Mouse (Mus musculus) intestine, embryonic 16.5 days (tissue): ENCODE measurements around the gene Slc12a8. TPM values are rescaled to one million over a fixed set of nuclear protein-coding genes. Genes with fewer than 3 reads are reported as not detected.

ENCODE experiments used
- ATAC-seq: fragments of 200-750 bp; cut with Nextera tagmentation; 2 replicates; pipeline ENCODE4 v1.8.0; 2017; ENCODE audit warnings: moderate TSS enrichment, moderate library complexity
- H3K27ac ChIP-seq: fragments of 300-500 bp; sonication (generic); 2 replicates; pipeline ENCODE4 v1.5.1; 2014; ENCODE audit warnings: mild to moderate bottlenecking, low read length
- H3K27me3 ChIP-seq: fragments of 300-500 bp; sonication (generic); replicated peaks from 2 replicates; pipeline ENCODE4 v1.6.1; 2014; ENCODE audit warnings: low read length, control low read depth, mixed read lengths; ENCODE audit not compliant: control insufficient read depth, insufficient read depth
- H3K36me3 ChIP-seq: fragments of 300-500 bp; sonication (generic); 2 replicates; pipeline ENCODE4 v1.6.1; 2014; ENCODE audit warnings: low read length, control low read depth; ENCODE audit not compliant: control insufficient read depth, insufficient read depth
- H3K4me1 ChIP-seq: fragments of 300-500 bp; sonication (generic); 2 replicates; pipeline ENCODE4 v1.6.1; 2014; ENCODE audit warnings: low read length, control low read depth, mixed read lengths; ENCODE audit not compliant: control insufficient read depth, insufficient read depth
- H3K4me2 ChIP-seq: fragments of 300-500 bp; sonication (generic); 2 replicates; pipeline ENCODE4 v1.6.1; 2014; ENCODE audit warnings: low read depth, low read length, control low read depth
- H3K4me3 ChIP-seq: fragments of 300-500 bp; sonication (generic); 2 replicates; pipeline ENCODE4 v1.5.1; 2014; ENCODE audit warnings: mild to moderate bottlenecking, low read length
- H3K9ac ChIP-seq: fragments of 300-500 bp; sonication (generic); 2 replicates; pipeline ENCODE4 v1.6.1; 2014; ENCODE audit warnings: low read depth, low read length
- H3K9me3 ChIP-seq: fragments of 300-500 bp; sonication (generic); 2 replicates; pipeline ENCODE4 v1.6.1; 2016; ENCODE audit warnings: low read length, control low read depth; ENCODE audit not compliant: control insufficient read depth
- WGBS: fragments of 180-500 bp; shearing (Covaris S2); extraction: QIAGEN DNeasy Blood & Tissue Kit; methylation state at CpG from one replicate; pipeline ENCODE4 v1.1.7; 2014; 5-methylcytosine and 5-hydroxymethylcytosine counted together
- polyA plus RNA-seq: library from polyadenylated mRNA; unstranded; fragments of >200 nt; fragmentation: Nextera tagmentation; extraction: Ambion mirVana; gene quantifications from 2 replicates; pipeline ENCODE4 v1.2.1, GENCODE M21; 2015

Gene Slc12a8
- polyA plus RNA-seq, 1 experiment from 2014 or later = 10.3 TPM

DNA sequence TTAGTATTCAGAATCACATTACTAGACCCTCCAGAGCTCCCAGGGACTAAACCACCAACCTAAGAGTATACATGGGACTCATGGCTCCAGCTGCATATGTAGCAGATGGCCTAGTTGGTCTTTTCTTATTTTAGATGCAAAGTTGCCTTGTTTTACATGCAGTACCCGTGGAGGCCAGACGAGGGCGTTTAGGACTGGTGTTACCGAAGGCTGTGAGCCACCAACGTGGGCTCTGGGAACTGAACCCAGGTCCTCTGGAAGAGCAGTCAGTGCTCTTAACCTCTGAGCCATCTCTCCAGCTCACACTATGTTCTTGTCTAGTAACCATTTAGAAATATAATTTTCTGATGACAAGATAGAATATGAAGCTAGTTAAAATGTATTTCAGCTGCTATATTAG is 83.1 kb downstream of the Slc12a8 start:
- Histone ChIP-seq H3K27ac (no peak overlapping the region), H3K4me2 (no peak overlapping the region), H3K4me1 (peaks cover 8% of the 10 kb centered on the region; the same call in 1 of the 2 replicates), H3K9ac (no peak overlapping the region), H3K36me3 (no peaks in the 10 kb centered on the region), H3K4me3 (no peak overlapping the region), H3K27me3 (no peaks in the 10 kb centered on the region), H3K9me3 (no peaks in the 10 kb centered on the region)
- no peak for ATAC-seq
- WGBS = 24% methylated on average over 5 of the region's 5 CpGs

DNA sequence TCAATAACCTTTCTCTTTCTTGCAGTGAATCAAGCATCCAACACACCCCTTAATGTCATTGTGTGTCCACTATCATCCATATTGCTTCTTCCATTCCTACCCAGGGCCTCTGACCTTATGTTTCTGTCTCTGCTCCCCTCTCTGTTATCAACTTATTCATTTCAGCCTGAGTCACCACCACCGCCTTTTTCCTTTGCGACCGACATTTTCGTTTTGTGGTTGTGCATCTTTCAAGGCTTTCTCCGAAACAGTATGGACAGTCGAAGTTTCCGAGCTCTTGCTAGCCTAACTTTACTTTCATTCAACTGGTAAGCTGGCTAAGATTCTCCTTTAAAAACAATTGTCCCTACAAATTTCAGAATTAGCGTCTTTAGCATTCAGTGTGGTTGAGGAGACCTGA is 84.2 kb downstream of the Slc12a8 start:
- H3K4me1 ChIP-seq = 0 out of 2 replicates have a peak, but pooled peaks cover under 1% of the 10 kb centered on the region
- H3K27ac ChIP-seq = no peak overlapping the region
- H3K9me3 ChIP-seq = no peaks in the 10 kb centered on the region
- WGBS = 91% methylated on average over 8 of the region's 8 CpGs
- no peak for ATAC-seq
- no peak overlapping the region for H3K9ac ChIP-seq
- no peak overlapping the region for H3K4me3 ChIP-seq
- no peaks in the 10 kb centered on the region for H3K27me3 ChIP-seq
- no peaks in the 10 kb centered on the region for H3K36me3 ChIP-seq
- H3K4me2 ChIP-seq = no peak overlapping the region

DNA sequence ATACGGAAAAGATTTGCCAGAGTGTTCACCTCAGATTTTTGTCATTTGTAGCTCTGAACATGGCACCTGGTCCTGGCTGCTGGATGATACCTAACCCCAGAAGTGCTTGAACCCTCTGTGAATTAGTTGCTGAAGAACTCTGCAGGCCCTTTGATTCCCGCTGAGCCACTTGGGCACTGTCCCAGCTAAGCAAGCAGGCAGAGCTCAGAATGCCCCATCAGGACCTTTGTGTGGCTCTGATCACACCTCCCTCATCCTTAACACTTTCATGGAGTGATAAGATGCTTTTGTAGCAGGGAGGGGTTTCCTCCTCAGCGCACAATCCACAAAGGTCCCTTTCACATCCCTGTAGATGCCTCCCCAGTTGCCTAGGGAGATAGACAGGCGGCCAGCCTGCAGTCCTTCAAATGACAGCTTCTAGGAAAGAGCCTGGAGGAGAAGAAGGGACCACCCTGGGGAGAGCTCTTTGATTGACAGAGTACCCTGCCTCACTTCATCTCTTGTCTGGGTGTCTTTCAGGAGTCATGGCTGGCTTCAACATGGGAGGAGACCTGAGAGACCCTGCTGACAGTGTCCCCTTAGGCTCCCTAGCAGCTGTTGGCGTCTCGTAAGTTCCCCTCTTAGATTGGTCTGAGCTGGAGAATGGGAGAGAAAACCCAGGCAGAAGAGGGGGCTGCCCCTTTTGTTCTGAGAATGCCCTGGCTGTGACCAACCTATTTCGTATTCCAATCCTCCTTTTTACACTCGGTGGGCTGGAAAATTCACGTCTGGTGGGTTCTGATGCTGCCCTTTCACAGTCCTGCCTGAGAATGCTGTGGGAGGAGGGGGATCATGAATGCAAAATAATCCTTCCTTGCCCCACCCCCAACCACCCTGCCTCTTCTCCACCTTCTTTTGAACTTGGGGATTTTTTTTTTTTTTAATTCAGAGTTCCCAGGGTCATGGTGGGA is 88.8 kb downstream of the Slc12a8 start:
- Histone ChIP-seq H3K9me3 (no peaks in the 10 kb centered on the region), H3K4me1 (no peaks in the 10 kb centered on the region; the same call in 1 of the 2 replicates), H3K4me2 (no peak overlapping the region), H3K27ac (no peak overlapping the region), H3K4me3 (no peak overlapping the region), H3K27me3 (no peaks in the 10 kb centered on the region), H3K36me3 (no peaks in the 10 kb centered on the region), H3K9ac (no peak overlapping the region)
- no peak for ATAC-seq
- 47% methylated on average over 9 of the region's 9 CpGs for WGBS

DNA sequence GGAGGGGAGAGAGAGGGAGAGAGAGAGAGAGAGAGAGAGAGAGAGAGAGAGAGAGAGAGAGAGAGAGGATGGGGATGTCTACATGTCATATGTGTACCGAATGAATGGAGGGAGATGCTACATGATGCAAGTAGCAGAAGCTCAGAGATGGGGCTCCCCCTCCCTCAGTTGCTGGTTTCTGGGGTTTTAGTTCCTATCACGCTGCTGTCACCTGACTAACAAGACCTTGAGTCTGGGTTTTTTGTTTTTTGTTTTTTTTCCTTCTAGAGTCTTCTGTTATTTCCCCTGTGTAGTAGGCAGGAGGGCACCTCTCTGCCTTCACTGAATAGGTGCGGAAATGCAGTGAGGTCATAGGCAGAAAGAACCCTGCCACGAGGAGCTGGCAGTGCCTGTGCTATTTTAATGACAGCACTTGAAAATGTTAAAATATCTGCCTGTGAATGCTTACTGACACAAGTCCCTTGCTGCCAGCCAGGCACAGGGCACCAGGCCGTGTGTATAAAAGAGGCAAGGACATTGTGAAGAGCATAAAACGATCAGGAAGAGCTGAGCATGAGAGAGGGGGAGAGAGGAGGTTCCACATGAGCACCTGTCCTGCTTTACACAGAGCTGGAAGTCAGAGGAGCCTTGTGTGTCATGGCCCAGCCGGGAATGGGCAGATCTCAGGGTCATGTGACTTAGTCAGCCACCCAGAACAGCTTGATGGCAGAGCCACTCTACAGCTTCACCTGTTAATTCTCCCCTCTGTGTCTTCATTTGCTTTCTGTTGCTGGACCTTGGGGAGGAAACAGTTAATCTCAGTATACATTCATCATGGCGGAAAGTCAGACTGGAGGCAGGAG is 89.8 kb downstream of the Slc12a8 start:
- Histone ChIP-seq H3K9me3 (no peaks in the 10 kb centered on the region), H3K27ac (no peak overlapping the region), H3K4me2 (no peak overlapping the region), H3K4me1 (peaks cover 8% of the 10 kb centered on the region), H3K36me3 (no peaks in the 10 kb centered on the region), H3K27me3 (no peaks in the 10 kb centered on the region), H3K9ac (no peak overlapping the region), H3K4me3 (no peak overlapping the region)
- 56% methylated on average over 8 of the region's 8 CpGs for whole genome bisulfite sequencing
- ATAC-seq = no peak

DNA sequence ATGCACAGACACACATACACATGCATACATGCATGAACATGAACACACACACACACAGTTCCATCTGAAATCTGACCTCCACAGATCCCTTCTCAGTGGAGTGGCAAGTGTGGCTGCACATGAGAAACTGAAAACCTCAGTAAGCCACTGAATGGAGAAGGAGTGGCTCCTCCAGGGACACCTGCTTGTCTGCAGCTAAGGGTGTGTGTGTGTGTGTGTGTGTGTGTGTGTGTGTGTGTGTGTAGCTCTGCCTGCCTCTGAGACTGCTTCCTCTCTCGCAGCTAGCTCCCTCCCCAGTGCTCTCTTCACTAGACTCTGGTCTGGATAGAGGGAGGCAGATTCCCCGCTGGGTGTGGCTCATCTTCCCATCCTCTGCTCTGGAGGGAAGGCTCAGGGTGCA is 92.4 kb downstream of the Slc12a8 start:
- no peaks in the 10 kb centered on the region for H3K9me3 ChIP-seq
- peaks cover 8% of the 10 kb centered on the region for H3K4me1 ChIP-seq
- H3K4me3 ChIP-seq = no peak overlapping the region
- H3K27ac ChIP-seq = no peak overlapping the region
- 71% methylated on average over 2 of the region's 2 CpGs for WGBS
- H3K27me3 ChIP-seq = no peaks in the 10 kb centered on the region
- H3K4me2 ChIP-seq = no peak overlapping the region
- H3K9ac ChIP-seq = no peak overlapping the region
- ATAC-seq = no peak
- no peaks in the 10 kb centered on the region for H3K36me3 ChIP-seq

DNA sequence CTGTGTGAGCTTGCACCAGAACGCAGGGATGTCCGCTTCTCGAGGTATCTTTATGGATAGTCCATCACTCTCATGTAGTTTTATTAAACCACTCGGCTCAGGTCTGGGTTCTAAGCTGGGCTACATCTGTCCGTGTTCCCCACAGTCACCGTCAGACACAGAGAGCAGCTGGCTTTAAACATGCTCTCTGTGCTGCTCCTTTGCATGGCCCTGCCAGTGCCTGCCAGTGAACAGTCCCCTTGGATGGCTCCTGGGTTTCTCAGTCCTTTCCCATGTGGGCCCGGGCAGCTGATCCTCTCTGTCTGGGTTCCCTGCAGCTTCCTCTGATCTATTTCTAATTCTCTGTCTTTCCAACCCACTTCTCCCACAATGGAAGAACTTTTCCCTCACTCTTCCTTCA is 93.3 kb downstream of the Slc12a8 start:
- H3K36me3 ChIP-seq = no peaks in the 10 kb centered on the region

DNA sequence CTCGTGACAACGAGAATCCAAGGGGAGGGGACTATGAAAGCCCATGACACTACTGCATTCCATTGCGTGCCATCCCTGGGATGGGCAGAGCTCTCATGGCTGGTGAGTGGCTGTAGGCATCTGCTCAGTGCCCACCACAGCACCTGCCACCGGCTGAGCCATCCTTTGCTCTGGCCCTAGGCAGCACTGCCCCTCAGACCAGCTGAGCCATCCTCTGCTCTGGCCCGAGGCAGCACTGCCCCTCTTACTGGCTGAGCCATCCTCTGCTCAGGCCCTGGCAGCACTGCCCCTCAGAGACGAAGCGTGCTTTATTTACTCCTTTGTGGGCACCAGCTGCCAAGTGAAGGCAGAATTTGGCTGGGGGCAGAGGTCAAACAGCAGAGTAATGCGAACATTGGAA is 94.2 kb downstream of the Slc12a8 start:
- no peaks in the 10 kb centered on the region for H3K9me3 ChIP-seq
- no peak overlapping the region for H3K4me2 ChIP-seq
- 70% methylated on average over 8 of the region's 8 CpGs for WGBS
- no peak overlapping the region for H3K4me3 ChIP-seq
- no peak for ATAC-seq
- 0 out of 2 replicates have a peak overlapping the region, but pooled peaks have one; percentile 5 for H3K9ac ChIP-seq
- no peaks in the 10 kb centered on the region for H3K36me3 ChIP-seq
- H3K27me3 ChIP-seq = no peaks in the 10 kb centered on the region
- H3K27ac ChIP-seq = no peak overlapping the region
- H3K4me1 ChIP-seq = peaks cover 8% of the 10 kb centered on the region

More for the DNA sequence above, 93.3 kb downstream of the Slc12a8 start:
- Histone ChIP-seq H3K27me3 (no peaks in the 10 kb centered on the region), H3K27ac (no peak overlapping the region), H3K9me3 (no peaks in the 10 kb centered on the region), H3K9ac (no peak overlapping the region), H3K4me1 (peaks cover 8% of the 10 kb centered on the region), H3K4me2 (no peak overlapping the region), H3K4me3 (no peak overlapping the region)
- 85% methylated on average over 7 of the region's 7 CpGs for WGBS
- no peak for ATAC-seq

DNA sequence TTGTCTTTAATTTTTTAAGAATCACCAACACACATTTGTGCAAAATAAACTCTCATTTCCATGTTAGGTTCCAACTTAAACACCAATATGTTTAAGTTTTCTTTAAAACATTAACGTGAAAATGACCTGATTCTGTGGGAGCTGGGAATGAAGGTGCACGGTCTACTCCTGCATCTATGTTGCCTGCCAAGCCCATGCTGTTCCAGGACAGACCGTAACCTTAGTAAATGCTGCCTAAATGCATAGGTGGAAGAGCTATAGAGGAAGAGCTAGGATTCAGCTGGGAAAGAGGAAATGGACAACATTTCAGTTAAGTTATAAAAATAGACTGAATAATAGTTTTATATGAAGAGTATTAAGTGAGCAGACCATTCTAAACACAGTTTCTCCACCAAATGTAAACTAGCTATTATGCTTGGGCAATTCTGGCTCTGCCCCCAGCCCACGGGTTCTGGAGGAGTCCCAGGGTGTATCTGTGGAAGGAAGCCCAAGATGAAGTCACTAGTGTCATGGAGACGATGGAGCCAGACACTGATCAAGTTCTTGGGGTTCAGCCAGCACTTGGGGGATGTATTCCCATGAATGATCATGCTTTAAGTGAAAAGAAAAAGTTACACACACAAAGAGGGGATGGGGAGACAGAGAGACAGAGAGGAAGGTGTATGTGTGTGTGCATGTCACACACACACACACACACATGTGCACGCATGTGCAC is 95.1 kb downstream of the Slc12a8 start:
- no peak overlapping the region for H3K4me2 ChIP-seq
- H3K4me3 ChIP-seq = no peak overlapping the region
- 69% methylated on average over 6 of the region's 6 CpGs for WGBS
- ATAC-seq = no peak
- H3K27me3 ChIP-seq = no peaks in the 10 kb centered on the region
- H3K9ac ChIP-seq = no peak overlapping the region
- no peaks in the 10 kb centered on the region for H3K9me3 ChIP-seq
- no peaks in the 10 kb centered on the region for H3K36me3 ChIP-seq
- no peak overlapping the region for H3K27ac ChIP-seq
- peaks cover 8% of the 10 kb centered on the region for H3K4me1 ChIP-seq

DNA sequence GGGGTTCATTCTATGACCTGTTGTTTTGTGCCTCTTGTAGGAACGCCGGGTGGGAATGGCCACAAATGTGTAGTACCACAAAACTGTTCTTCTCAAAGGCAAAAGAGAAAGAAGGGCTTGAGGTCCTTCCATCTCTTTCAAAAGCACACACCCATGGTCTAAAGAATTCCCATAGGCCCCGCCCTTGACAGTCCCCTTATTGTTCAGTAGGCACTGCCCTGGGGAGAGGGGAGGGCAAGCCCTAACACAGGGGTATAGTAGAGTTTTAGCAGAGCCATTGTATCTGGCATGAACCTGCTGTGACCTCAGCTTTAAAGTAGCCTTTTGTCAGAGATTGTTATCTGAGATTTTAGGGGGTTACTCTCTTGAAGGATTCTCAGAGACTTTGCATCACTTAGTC is 98.9 kb downstream of the Slc12a8 start:
- no peaks in the 10 kb centered on the region for H3K27me3 ChIP-seq
- peaks cover 7% of the 10 kb centered on the region for H3K4me1 ChIP-seq
- H3K9ac ChIP-seq = no peak overlapping the region
- 85% methylated on average over 3 of the region's 3 CpGs for WGBS
- no peak overlapping the region for H3K27ac ChIP-seq
- H3K4me3 ChIP-seq = no peak overlapping the region
- no peak for ATAC-seq
- H3K36me3 ChIP-seq = no peaks in the 10 kb centered on the region
- H3K9me3 ChIP-seq = no peaks in the 10 kb centered on the region
- H3K4me2 ChIP-seq = no peak overlapping the region
